Mouse (Mus musculus) erythroblast, embryonic 14.5 days (primary cell): ENCODE results near the gene Scn5a. TPM values are rescaled to one million over a fixed set of nuclear protein-coding genes. Genes with fewer than 3 reads are reported as not detected.

ENCODE experiments used
- H3K27me3 ChIP-seq: 2 replicates; pipeline ENCODE4 v1.6.1; 2012; ENCODE audit warnings: inconsistent platforms; ENCODE audit not compliant: control insufficient read depth
- H3K36me3 ChIP-seq: 2 replicates; pipeline ENCODE4 v1.6.1; 2012; ENCODE audit warnings: mild to moderate bottlenecking, inconsistent platforms; ENCODE audit not compliant: control insufficient read depth
- H3K4me1 ChIP-seq: 2 replicates; pipeline ENCODE4 v1.6.1; 2012; ENCODE audit warnings: inconsistent platforms; ENCODE audit not compliant: control insufficient read depth
- H3K4me3 ChIP-seq: replicated peaks from 2 replicates; pipeline ENCODE3; 2012; ENCODE audit warnings: moderate library complexity, mild to moderate bottlenecking, inconsistent platforms
- H3K9me3 ChIP-seq: 2 replicates; pipeline ENCODE4 v1.6.1; 2012; ENCODE audit warnings: low read length, inconsistent platforms, mixed read lengths; ENCODE audit not compliant: control insufficient read depth
- GATA1 ChIP-seq: IDR thresholded peaks from 2 replicates; pipeline ENCODE4 v1.6.1; 2012; ENCODE audit warnings: low read length, inconsistent platforms, mixed read lengths
- TAL1 ChIP-seq: IDR thresholded peaks from 3 replicates; pipeline ENCODE4 v1.6.1; 2012; ENCODE audit warnings: low read length, inconsistent platforms, mixed read lengths
- polyA plus RNA-seq: library from polyadenylated mRNA; stranded (reverse); fragments of >175 nt; gene quantifications from 2 replicates; pipeline ENCODE4 v1.2.3, GENCODE M21; 2012

Gene Scn5a
- polyA plus RNA-seq, 1 experiment: not detected

GRCm38 (mm10) chr9:119519116-119519515, 59.7 kb downstream of the Scn5a start:
- Histone ChIP-seq H3K36me3 (no peaks in the 10 kb centered on the region), H3K9me3 (peaks cover 8% of the 10 kb centered on the region), H3K4me3 (no peak overlapping the region), H3K27me3 (no peaks in the 10 kb centered on the region), H3K4me1 (no peaks in the 10 kb centered on the region)
- TF ChIP-seq GATA1: no peak
- TF ChIP-seq TAL1: no peak

GRCm38 (mm10) chr9:119518177-119518576, 60.6 kb downstream of the Scn5a start:
- Histone ChIP-seq H3K27me3 (no peaks in the 10 kb centered on the region), H3K36me3 (no peaks in the 10 kb centered on the region), H3K9me3 (no peaks in the 10 kb centered on the region; the same call in 1 of the 2 replicates), H3K4me3 (no peak overlapping the region), H3K4me1 (no peaks in the 10 kb centered on the region)
- no peak for TF ChIP-seq GATA1
- no peak for TF ChIP-seq TAL1

GRCm38 (mm10) chr9:119517467-119517866, 61.3 kb downstream of the Scn5a start:
- no peaks in the 10 kb centered on the region for H3K27me3 ChIP-seq
- H3K4me1 ChIP-seq: no peaks in the 10 kb centered on the region
- no peak overlapping the region for H3K4me3 ChIP-seq
- no peaks in the 10 kb centered on the region for H3K36me3 ChIP-seq
- H3K9me3 ChIP-seq: no peaks in the 10 kb centered on the region; the same call in 1 of the 2 replicates
- TF ChIP-seq TAL1 (no peak), GATA1 (no peak)

DNA sequence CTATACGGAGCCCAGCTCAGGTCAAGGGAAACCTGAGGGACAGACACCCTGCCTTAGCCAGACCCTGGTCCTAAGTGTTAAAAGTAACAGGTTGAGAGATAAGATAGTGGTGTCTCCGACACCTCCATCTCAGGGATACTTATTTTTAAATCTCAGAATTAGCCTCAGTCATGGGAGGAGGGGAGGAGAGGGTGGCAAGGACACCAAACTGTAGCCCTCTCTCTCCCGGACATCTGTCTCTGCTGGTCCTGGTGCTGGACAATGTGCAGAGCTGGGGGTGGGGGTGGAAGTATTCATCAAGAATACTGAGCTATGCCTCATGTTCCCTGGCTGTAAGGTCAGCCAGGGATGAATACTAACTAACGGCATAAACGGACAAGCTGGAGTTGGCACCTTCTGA, 62.0 kb downstream of the Scn5a start:
- no peaks in the 10 kb centered on the region for H3K4me1 ChIP-seq
- no peaks in the 10 kb centered on the region for H3K9me3 ChIP-seq
- no peaks in the 10 kb centered on the region for H3K27me3 ChIP-seq
- no peaks in the 10 kb centered on the region for H3K36me3 ChIP-seq
- no peak overlapping the region for H3K4me3 ChIP-seq
- TF ChIP-seq TAL1: no peak
- no peak for TF ChIP-seq GATA1

DNA sequence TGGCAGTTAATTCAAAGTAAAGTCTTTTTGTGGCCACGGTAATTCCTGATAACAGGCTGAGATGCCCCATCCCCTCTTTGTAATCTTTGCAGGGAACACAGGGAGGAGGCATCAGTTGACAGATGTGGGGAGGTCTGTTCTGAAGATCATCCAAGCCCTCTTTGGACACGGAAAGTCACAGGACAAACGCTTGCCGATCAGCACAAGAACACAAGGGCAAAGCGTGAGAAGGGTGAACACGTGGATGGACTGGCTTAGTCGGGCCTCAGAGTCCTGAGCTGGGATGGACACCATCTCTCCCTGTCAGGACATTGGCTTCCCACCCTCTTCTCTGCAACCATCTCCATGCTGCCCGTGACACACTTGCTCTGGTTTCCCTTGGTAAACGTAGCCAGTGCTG, 63.4 kb downstream of the Scn5a start:
- no peak overlapping the region for H3K4me3 ChIP-seq
- no peaks in the 10 kb centered on the region for H3K4me1 ChIP-seq
- H3K9me3 ChIP-seq: no peaks in the 10 kb centered on the region
- TF ChIP-seq TAL1 (no peak), GATA1 (no peak)
- H3K27me3 ChIP-seq: no peaks in the 10 kb centered on the region
- H3K36me3 ChIP-seq: no peaks in the 10 kb centered on the region

- TF ChIP-seq TAL1 (no peak), GATA1 (no peak)
- Histone ChIP-seq H3K27me3 (no peaks in the 10 kb centered on the region), H3K4me3 (no peak overlapping the region), H3K4me1 (no peaks in the 10 kb centered on the region), H3K9me3 (no peaks in the 10 kb centered on the region), H3K36me3 (no peaks in the 10 kb centered on the region)
These were observed 63.8 kb downstream of the Scn5a start for GRCm38 (mm10) chr9:119514986-119515385.

GRCm38 (mm10) chr9:119513816-119514215, 65.0 kb downstream of the Scn5a start:
- no peak for TF ChIP-seq TAL1
- TF ChIP-seq GATA1: no peak
- Histone ChIP-seq H3K4me1 (no peaks in the 10 kb centered on the region), H3K27me3 (no peaks in the 10 kb centered on the region), H3K36me3 (no peaks in the 10 kb centered on the region), H3K4me3 (no peak overlapping the region), H3K9me3 (no peaks in the 10 kb centered on the region)

GRCm38 (mm10) chr9:119512993-119513392, 65.8 kb downstream of the Scn5a start:
- Histone ChIP-seq H3K36me3 (no peaks in the 10 kb centered on the region), H3K27me3 (no peaks in the 10 kb centered on the region), H3K9me3 (no peaks in the 10 kb centered on the region), H3K4me1 (no peaks in the 10 kb centered on the region), H3K4me3 (no peak overlapping the region)
- TF ChIP-seq GATA1: no peak
- TF ChIP-seq TAL1: no peak

DNA sequence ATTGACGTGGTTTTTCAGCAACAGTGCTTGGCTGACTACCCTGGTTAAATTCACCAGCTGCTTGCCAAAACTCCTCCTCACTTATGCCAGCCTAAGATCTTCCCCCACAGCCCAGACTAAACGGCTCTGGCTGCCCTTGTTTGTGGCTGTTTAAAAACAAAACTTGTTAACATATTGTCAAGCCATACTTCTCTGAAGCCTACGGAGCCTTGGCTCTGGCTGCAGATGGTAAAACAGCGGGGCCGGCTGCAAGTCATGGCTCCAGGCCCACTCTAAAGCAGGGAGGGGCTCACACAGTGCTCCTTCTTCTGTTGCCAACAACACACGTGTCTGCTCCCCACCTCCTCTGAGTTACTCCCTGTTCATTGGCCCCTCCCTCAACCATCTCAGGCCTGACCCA, 67.9 kb downstream of the Scn5a start:
- no peak for TF ChIP-seq GATA1
- TF ChIP-seq TAL1: no peak
- H3K9me3 ChIP-seq: peaks cover 4% of the 10 kb centered on the region
- H3K36me3 ChIP-seq: no peaks in the 10 kb centered on the region
- no peaks in the 10 kb centered on the region for H3K4me1 ChIP-seq
- no peaks in the 10 kb centered on the region for H3K27me3 ChIP-seq
- no peak overlapping the region for H3K4me3 ChIP-seq

DNA sequence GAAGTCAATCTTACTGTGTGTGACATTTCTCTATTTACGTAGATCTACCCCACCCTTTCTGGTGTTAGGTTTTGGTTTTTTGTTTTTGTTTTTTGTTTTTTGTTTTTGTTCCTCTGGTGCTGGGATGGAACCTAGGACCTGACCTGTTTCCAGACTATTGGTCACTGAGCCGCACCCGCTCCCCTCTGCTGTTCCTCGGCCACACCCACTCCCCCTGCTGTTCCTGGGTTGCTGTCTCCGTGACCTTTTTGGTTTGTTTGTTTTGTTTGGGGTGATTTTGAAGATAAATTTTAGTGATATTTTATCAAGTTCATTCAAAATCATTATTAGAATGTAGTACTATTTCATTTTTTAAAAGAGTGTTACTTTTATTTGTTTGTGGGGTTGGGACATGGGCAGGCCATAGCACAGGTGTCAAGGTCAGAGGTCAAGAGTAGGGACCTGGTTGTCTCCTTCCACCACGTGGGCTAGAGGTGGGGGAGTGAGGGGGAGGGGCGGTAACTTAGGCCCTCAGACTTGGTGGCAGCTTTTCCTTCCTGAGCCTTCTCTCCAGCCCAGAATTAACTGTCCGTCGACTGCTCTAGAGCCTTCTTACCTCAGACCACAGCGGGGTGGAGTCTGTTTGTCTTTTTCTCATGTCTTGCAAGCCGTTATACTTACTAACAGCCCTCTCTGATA, 73.7 kb downstream of the Scn5a start:
- no peaks in the 10 kb centered on the region for H3K27me3 ChIP-seq
- H3K36me3 ChIP-seq: no peaks in the 10 kb centered on the region
- peaks cover 4% of the 10 kb centered on the region for H3K9me3 ChIP-seq
- H3K4me3 ChIP-seq: no peak overlapping the region
- TF ChIP-seq TAL1 (no peak), GATA1 (no peak)
- H3K4me1 ChIP-seq: no peaks in the 10 kb centered on the region
